Mouse (Mus musculus) c-Kit-positive CD71-positive TER-119-negative erythroid progenitor cells, embryonic 14.5 days (primary cell): ENCODE measurements around the gene Gpr35.
A peak's percentile ranks its signal among the peaks of the same experiment; 100 is the strongest.

Source experiments
- DNase-seq: peaks from one replicate; pipeline ENCODE4 v3.0.0-alpha.2; 2013; ENCODE audit warnings: low read depth

Gpr35 gene

GRCm38 (mm10) chr1:92950607-92951006, at the start of gene Gpr35:
Gene Gpr35 (plus strand): TSS chr1:92950865.
- no peak for DNase-seq

- DNase-seq: no peak
Measured at GRCm38 (mm10) chr1:92902786-92903185, 47.9 kb upstream of the Gpr35 start, which contains the start of gene Ankmy1. Gene Ankmy1 (minus strand): TSS chr1:92902906.

- no peak for DNase-seq
Measured at GRCm38 (mm10) chr1:92903627-92904026, 47.0 kb upstream of the Gpr35 start.

GRCm38 (mm10) chr1:92905703-92906310, 44.9 kb upstream of the Gpr35 start:
- DNase-seq: no peak

GRCm38 (mm10) chr1:92906779-92907631, 43.7 kb upstream of the Gpr35 start, which contains the start of gene Dusp28:
Gene Dusp28 (plus strand): TSS chr1:92906981.
- DNase-seq: peak; percentile 76

- DNase-seq: no peak
Measured at GRCm38 (mm10) chr1:92907632-92908360, 42.9 kb upstream of the Gpr35 start.

GRCm38 (mm10) chr1:92908664-92909063, 42.0 kb upstream of the Gpr35 start:
- DNase-seq: no peak

GRCm38 (mm10) chr1:92909068-92909467, 41.6 kb upstream of the Gpr35 start:
- DNase-seq: no peak

GRCm38 (mm10) chr1:92910239-92910885, 40.3 kb upstream of the Gpr35 start, which contains the start of gene Rnpepl1:
Gene Rnpepl1 (plus strand): TSS chr1:92910783.
- no peak for DNase-seq

GRCm38 (mm10) chr1:92910925-92911720, 39.5 kb upstream of the Gpr35 start:
- no peak for DNase-seq

- no peak for DNase-seq
Measured at GRCm38 (mm10) chr1:92911721-92912138, 38.9 kb upstream of the Gpr35 start.

- no peak for DNase-seq
Measured at GRCm38 (mm10) chr1:92912286-92912685, 38.4 kb upstream of the Gpr35 start.

GRCm38 (mm10) chr1:92914239-92914638, 36.4 kb upstream of the Gpr35 start:
- DNase-seq: no peak

GRCm38 (mm10) chr1:92914993-92915392, 35.7 kb upstream of the Gpr35 start:
- no peak for DNase-seq

- no peak for DNase-seq
Measured at GRCm38 (mm10) chr1:92916725-92917124, 33.9 kb upstream of the Gpr35 start.

- DNase-seq: no peak
Measured at GRCm38 (mm10) chr1:92919151-92919550, 31.5 kb upstream of the Gpr35 start.

- DNase-seq: no peak
Measured at GRCm38 (mm10) chr1:92919775-92920174, 30.9 kb upstream of the Gpr35 start.

GRCm38 (mm10) chr1:92920474-92921200, 30.0 kb upstream of the Gpr35 start:
- no peak for DNase-seq

- DNase-seq: no peak
Measured at GRCm38 (mm10) chr1:92921496-92921895, 29.2 kb upstream of the Gpr35 start.

GRCm38 (mm10) chr1:92930171-92930706, 20.4 kb upstream of the Gpr35 start:
- DNase-seq: no peak
